Mouse (Mus musculus) urinary bladder, postnatal 14 days (tissue): Measurements from ENCODE around the gene Pcgf6.
A peak's percentile ranks its signal among the peaks of the same experiment; 100 is the strongest.
"Not testable (repeated sequence)": the region's sequence is repeated elsewhere in the genome, so short reads cannot be mapped to it uniquely, and the experiment has no call there.

Experiments
- DNase-seq: peaks from one replicate; pipeline ENCODE4 v3.0.0; 2021; ENCODE audit warnings: low spot score

Gene Pcgf6

GRCm38 (mm10) chr19:46998168-46998870 is 52.4 kb downstream of the Pcgf6 start:
- no peak for DNase-seq

GRCm38 (mm10) chr19:46996095-46996494 is 54.6 kb downstream of the Pcgf6 start:
- no peak for DNase-seq

- not testable (repeated sequence) for DNase-seq
Observed at GRCm38 (mm10) chr19:46992329-46992728, 58.4 kb downstream of the Pcgf6 start.

GRCm38 (mm10) chr19:46991145-46991544 is 59.6 kb downstream of the Pcgf6 start:
- DNase-seq = peak; percentile 86

GRCm38 (mm10) chr19:46990625-46991024 is 60.1 kb downstream of the Pcgf6 start:
- DNase-seq = not testable (repeated sequence)

- DNase-seq = no peak
Observed at GRCm38 (mm10) chr19:46990153-46990518, 60.6 kb downstream of the Pcgf6 start.

- DNase-seq = no peak
Observed at GRCm38 (mm10) chr19:46989479-46990152, 61.1 kb downstream of the Pcgf6 start.

- DNase-seq = peak; percentile 80
Observed at GRCm38 (mm10) chr19:46988231-46989087, 62.2 kb downstream of the Pcgf6 start.

- peak; percentile 55 for DNase-seq
Observed at GRCm38 (mm10) chr19:46987646-46988045, 63.1 kb downstream of the Pcgf6 start.

GRCm38 (mm10) chr19:46984726-46985622 is 65.7 kb downstream of the Pcgf6 start:
- DNase-seq = no peak

GRCm38 (mm10) chr19:46983966-46984380 is 66.7 kb downstream of the Pcgf6 start:
- no peak for DNase-seq
